Mouse (Mus musculus) splenic B cell, adult 2 months (primary cell): ENCODE measurements around the gene Plekha3.

ENCODE experiments used
- DNase-seq: peaks from one replicate; pipeline ENCODE4 v3.0.0-alpha.2; 2011; ENCODE audit warnings: low read depth, low spot score
- H3K27me3 ChIP-seq: 2 replicates; pipeline ENCODE4 v1.6.1; 2012; ENCODE audit warnings: mild to moderate bottlenecking, low read length, moderate library complexity, mixed read lengths; ENCODE audit not compliant: control insufficient read depth, poor library complexity, insufficient read depth, severe bottlenecking
- H3K36me3 ChIP-seq: 2 replicates; pipeline ENCODE4 v1.6.1; 2012; ENCODE audit warnings: mild to moderate bottlenecking, low read length, moderate library complexity, mixed read lengths; ENCODE audit not compliant: control insufficient read depth, poor library complexity, insufficient read depth, severe bottlenecking

Plekha3 gene

GRCm38 (mm10) chr2:76667200-76667599 lies 7.9 kb upstream of the Plekha3 start:
- H3K36me3 ChIP-seq: no peaks in the 10 kb centered on the region
- no peak for DNase-seq
- H3K27me3 ChIP-seq: no peaks in the 10 kb centered on the region

- DNase-seq: no peak
- no peaks in the 10 kb centered on the region for H3K27me3 ChIP-seq
- H3K36me3 ChIP-seq: no peaks in the 10 kb centered on the region
These were observed 3.4 kb upstream of the Plekha3 start for GRCm38 (mm10) chr2:76671641-76672040.

GRCm38 (mm10) chr2:76672134-76672745 lies 2.8 kb upstream of the Plekha3 start:
- no peak for DNase-seq
- Histone ChIP-seq H3K36me3 (no peaks in the 10 kb centered on the region), H3K27me3 (no peaks in the 10 kb centered on the region)

GRCm38 (mm10) chr2:76672966-76673392 lies 2.1 kb upstream of the Plekha3 start, which contains the start of gene Fkbp7:
Fkbp7 (minus strand) TSS chr2:76673116.
- H3K27me3 ChIP-seq: no peaks in the 10 kb centered on the region
- peak; percentile 95 for DNase-seq
- no peaks in the 10 kb centered on the region for H3K36me3 ChIP-seq

- Histone ChIP-seq H3K36me3 (no peaks in the 10 kb centered on the region), H3K27me3 (no peaks in the 10 kb centered on the region)
- DNase-seq: peak; percentile 79
These were observed 1.5 kb upstream of the Plekha3 start for GRCm38 (mm10) chr2:76673472-76674081.

- H3K36me3 ChIP-seq: no peaks in the 10 kb centered on the region
- DNase-seq: peak; percentile 26
- H3K27me3 ChIP-seq: no peaks in the 10 kb centered on the region
These were observed 370 bp downstream of the Plekha3 start for GRCm38 (mm10) chr2:76675451-76675850.

- no peak for DNase-seq
- no peaks in the 10 kb centered on the region for H3K27me3 ChIP-seq
- no peaks in the 10 kb centered on the region for H3K36me3 ChIP-seq
These were observed 868 bp downstream of the Plekha3 start for GRCm38 (mm10) chr2:76675949-76676348.

GRCm38 (mm10) chr2:76676401-76677226 lies 1.5 kb downstream of the Plekha3 start:
- no peaks in the 10 kb centered on the region for H3K36me3 ChIP-seq
- no peaks in the 10 kb centered on the region for H3K27me3 ChIP-seq
- no peak for DNase-seq

- DNase-seq: no peak
- Histone ChIP-seq H3K27me3 (no peaks in the 10 kb centered on the region), H3K36me3 (peaks cover 27% of the 10 kb centered on the region)
These were observed 7.2 kb downstream of the Plekha3 start for GRCm38 (mm10) chr2:76682301-76682700.

GRCm38 (mm10) chr2:76686986-76687385 lies 11.9 kb downstream of the Plekha3 start:
- DNase-seq: no peak
- H3K27me3 ChIP-seq: no peaks in the 10 kb centered on the region
- H3K36me3 ChIP-seq: peaks cover 32% of the 10 kb centered on the region

- no peaks in the 10 kb centered on the region for H3K27me3 ChIP-seq
- DNase-seq: no peak
These were observed 12.5 kb downstream of the Plekha3 start for GRCm38 (mm10) chr2:76687608-76688007.

GRCm38 (mm10) chr2:76688162-76688561 lies 13.1 kb downstream of the Plekha3 start:
- Histone ChIP-seq H3K36me3 (peaks cover 27% of the 10 kb centered on the region), H3K27me3 (no peaks in the 10 kb centered on the region)
- DNase-seq: no peak

More at GRCm38 (mm10) chr2:76687608-76688007, 12.5 kb downstream of the Plekha3 start:
- H3K36me3 ChIP-seq: peaks cover 27% of the 10 kb centered on the region

- no peak for DNase-seq
- peaks cover 25% of the 10 kb centered on the region for H3K36me3 ChIP-seq
- H3K27me3 ChIP-seq: no peaks in the 10 kb centered on the region
These were observed 15.5 kb downstream of the Plekha3 start for GRCm38 (mm10) chr2:76690436-76691204.

- H3K36me3 ChIP-seq: peaks cover 14% of the 10 kb centered on the region; the same call in 1 of the 2 replicates
- no peak for DNase-seq
- no peaks in the 10 kb centered on the region for H3K27me3 ChIP-seq
These were observed 18.7 kb downstream of the Plekha3 start for GRCm38 (mm10) chr2:76693765-76694164.
